9 mouse cellular contexts compared by ENCODE assay signal in genomic region chr6:134186286-134186903, GRCm38 (mm10).
DNase-seq lines count a peak whose midpoint lies in the region; ATAC-seq and TF ChIP-seq lines count a peak whose summit lies in the region.
"Had no signal": no experiment of that assay in that cellular context is flagged by ENCODE, and none has a peak within 500 bp of the region (broad histone marks: within the 10 kb centered on the region; RNA-seq: fewer than 3 reads in every experiment).

No protein-coding gene starts in this region.

- peaks cover 29% of the 10 kb centered on the region for H3K4me1 ChIP-seq in embryonic facial prominence, embryonic 15.5 days
- H3K4me1 ChIP-seq in lung, postnatal 0 days (ENCODE audit: insufficient read depth, low read depth, low read length): peaks cover 32% of the 10 kb centered on the region; the same call in 1 of the 2 replicates
- peaks cover 31% of the 10 kb centered on the region for H3K4me1 ChIP-seq in forebrain, embryonic 15.5 days

- peak; percentile 58 for TF ChIP-seq EP300 in lung, postnatal 0 days (IDR thresholded peaks at IDR 0.05)

- H3K27ac ChIP-seq in embryonic facial prominence, embryonic 15.5 days (replicated peaks): peak overlapping the region; percentile 70
- peak overlapping the region; percentile 54 for H3K27ac ChIP-seq in lung, postnatal 0 days (ENCODE audit: low read length)
- no peak overlapping the region for H3K27ac ChIP-seq in forebrain, embryonic 15.5 days (replicated peaks)

- WGBS in embryonic facial prominence, embryonic 15.5 days: 44% methylated on average over 6 of the region's 6 CpGs
- 15% methylated on average over 5 of the region's 6 CpGs for WGBS in lung, postnatal 0 days
- WGBS in forebrain, embryonic 15.5 days: 82% methylated on average over 6 of the region's 6 CpGs

- H3K4me3 ChIP-seq in embryonic facial prominence, embryonic 15.5 days (replicated peaks): no peak overlapping the region
- H3K4me3 ChIP-seq in lung, postnatal 0 days (ENCODE audit: low read depth, low read length): no peak overlapping the region
- H3K4me3 ChIP-seq in forebrain, embryonic 15.5 days: no peak overlapping the region

- no peaks in the 10 kb centered on the region for H3K9me3 ChIP-seq in embryonic facial prominence, embryonic 15.5 days (replicated peaks)
- no peaks in the 10 kb centered on the region for H3K9me3 ChIP-seq in lung, postnatal 0 days (ENCODE audit: low read length)
- H3K9me3 ChIP-seq in forebrain, embryonic 15.5 days: no peaks in the 10 kb centered on the region

- no peak overlapping the region for H3K4me2 ChIP-seq in embryonic facial prominence, embryonic 15.5 days (replicated peaks)
- no peak overlapping the region for H3K4me2 ChIP-seq in lung, postnatal 0 days (replicated peaks; ENCODE audit: low read depth, low read length)
- H3K4me2 ChIP-seq in forebrain, embryonic 15.5 days (replicated peaks): no peak overlapping the region

- no peak for TF ChIP-seq CTCF in lung, postnatal 0 days (IDR thresholded peaks at IDR 0.05)

- no peaks in the 10 kb centered on the region for H3K36me3 ChIP-seq in embryonic facial prominence, embryonic 15.5 days
- no peaks in the 10 kb centered on the region for H3K36me3 ChIP-seq in lung, postnatal 0 days (ENCODE audit: insufficient read depth, low read length)
- H3K36me3 ChIP-seq in forebrain, embryonic 15.5 days: no peaks in the 10 kb centered on the region

- H3K27me3 ChIP-seq in embryonic facial prominence, embryonic 15.5 days: no peaks in the 10 kb centered on the region
- H3K27me3 ChIP-seq in lung, postnatal 0 days (replicated peaks; ENCODE audit: insufficient read depth, low read length): no peaks in the 10 kb centered on the region
- H3K27me3 ChIP-seq in forebrain, embryonic 15.5 days: no peaks in the 10 kb centered on the region
- H3K27me3 ChIP-seq: CH12.LX had no signal

- no peak for ATAC-seq in embryonic facial prominence, embryonic 15.5 days (ENCODE audit: insufficient number of reproducible peaks, low FRiP score, low TSS enrichment, low read depth)
- ATAC-seq in lung, postnatal 0 days: peak; percentile 30
- ATAC-seq in forebrain, embryonic 15.5 days (replicated peaks): no peak

- H3K9ac ChIP-seq in embryonic facial prominence, embryonic 15.5 days: no peak overlapping the region
- H3K9ac ChIP-seq in lung, postnatal 0 days (replicated peaks; ENCODE audit: low read depth): no peak overlapping the region
- H3K9ac ChIP-seq in forebrain, embryonic 15.5 days (replicated peaks): no peak overlapping the region

- DNase-seq in adrenal gland, postnatal 14 days: peak; percentile 70
- no peak for DNase-seq in adrenal gland, postnatal 25 days
- peak; percentile 59 for DNase-seq in kidney, adult 18-20 months
- DNase-seq in lung, postnatal 0 days (ENCODE audit: low spot score): peak; percentile 87
- DNase-seq in right cerebral cortex, postnatal 4 days: no peak
- no peak for DNase-seq in frontal cortex, postnatal 10 days (ENCODE audit: low spot score in 2 of 2)

Comparison
In these comparisons a context has a peak if more than half of its experiments do, and no peak if none do; other contexts are left out.
1. DNase-seq: peak in adrenal gland, postnatal 14 days (single experiment), kidney, adult 18-20 months (single experiment) and lung, postnatal 0 days (single experiment); none in adrenal gland, postnatal 25 days (single experiment), right cerebral cortex, postnatal 4 days (single experiment) and frontal cortex, postnatal 10 days (0 of 2).